Mouse (Mus musculus) stomach, postnatal 0 days (tissue): ENCODE results near the gene Gadd45gip1.

Experiments
- CTCF ChIP-seq: IDR thresholded peaks from 2 replicates; pipeline ENCODE4 v1.5.1; 2016; ENCODE audit warnings: antibody characterized with exemption, low read depth, mild to moderate bottlenecking, moderate library complexity
- EP300 ChIP-seq: optimal IDR thresholded peaks from 2 replicates; pipeline ENCODE3; 2016; ENCODE audit warnings: antibody characterized with exemption

GRCm38 (mm10) chr8:84837149-84837911 lies 6.0 kb downstream of the Gadd45gip1 start:
- no peak for TF ChIP-seq CTCF
- no peak for TF ChIP-seq EP300
